Mouse (Mus musculus): ENCODE measurements around the gene Zan.
A peak's percentile ranks its signal among the peaks of the same experiment; 100 is the strongest.

Gene Zan

GRCm38 (mm10) chr5:137351394-137351793 is 125.5 kb downstream of the Zan start:
- no peak for DNase-seq (ENCODE audit: low read depth, low spot score)

GRCm38 (mm10) chr5:137351058-137351380 is 125.8 kb downstream of the Zan start:
- no peak for DNase-seq (ENCODE audit: low read depth, low spot score)

- no peak for DNase-seq (ENCODE audit: low read depth, low spot score)
Measured at GRCm38 (mm10) chr5:137350205-137351057, 126.4 kb downstream of the Zan start.

GRCm38 (mm10) chr5:137349384-137350204 is 127.3 kb downstream of the Zan start, which contains the start of gene Ephb4:
Ephb4 (plus strand) TSS chr5:137350109.
- DNase-seq (ENCODE audit: low read depth, low spot score) = no peak

- DNase-seq (ENCODE audit: low read depth, low spot score) = no peak
Measured at GRCm38 (mm10) chr5:137348482-137349383, 128.1 kb downstream of the Zan start.

- no peak for DNase-seq (ENCODE audit: low read depth, low spot score)
Measured at GRCm38 (mm10) chr5:137347856-137348255, 129.0 kb downstream of the Zan start.

- no peak for DNase-seq (ENCODE audit: low read depth, low spot score)
Measured at GRCm38 (mm10) chr5:137346983-137347382, 129.9 kb downstream of the Zan start.

DNA sequence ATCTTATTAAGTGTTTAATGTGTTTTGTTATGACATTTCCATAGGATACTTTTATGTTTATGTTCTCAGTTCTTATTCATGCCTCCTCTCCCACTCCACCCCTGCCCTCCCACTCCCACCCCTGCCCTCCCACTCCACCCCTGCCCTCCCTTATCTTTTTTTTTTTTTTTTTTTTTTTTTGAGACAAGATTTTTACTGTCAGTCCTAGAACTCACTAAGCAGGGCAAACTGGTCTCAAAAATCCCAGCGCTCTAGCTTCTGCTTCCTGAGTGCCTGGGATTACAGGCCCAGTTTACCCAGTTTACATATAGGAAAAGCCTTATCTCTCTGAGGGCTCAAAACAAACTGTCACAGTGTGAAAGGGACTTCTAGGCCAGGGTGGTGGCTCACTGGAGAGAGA is 130.5 kb downstream of the Zan start:
- no peak for DNase-seq (ENCODE audit: low read depth, low spot score)

- no peak for DNase-seq (ENCODE audit: low read depth, low spot score)
Measured at GRCm38 (mm10) chr5:137345821-137346220, 131.0 kb downstream of the Zan start.

GRCm38 (mm10) chr5:137343869-137344268 is 133.0 kb downstream of the Zan start:
- no peak for DNase-seq (ENCODE audit: low read depth, low spot score)

- DNase-seq (ENCODE audit: low read depth, low spot score) = no peak
Measured at GRCm38 (mm10) chr5:137343412-137343811, 133.5 kb downstream of the Zan start.

- no peak for DNase-seq (ENCODE audit: low read depth, low spot score)
Measured at GRCm38 (mm10) chr5:137342407-137343012, 134.4 kb downstream of the Zan start.

- no peak for DNase-seq (ENCODE audit: low read depth, low spot score)
Measured at GRCm38 (mm10) chr5:137340222-137340621, 136.6 kb downstream of the Zan start.

GRCm38 (mm10) chr5:137339290-137339979 is 137.4 kb downstream of the Zan start:
- DNase-seq (ENCODE audit: low read depth, low spot score) = no peak

GRCm38 (mm10) chr5:137338663-137339289 is 138.1 kb downstream of the Zan start:
- DNase-seq (ENCODE audit: low read depth, low spot score) = no peak

- DNase-seq (ENCODE audit: low read depth, low spot score) = peak; percentile 95
Measured at GRCm38 (mm10) chr5:137338256-137338655, 138.6 kb downstream of the Zan start.

DNA sequence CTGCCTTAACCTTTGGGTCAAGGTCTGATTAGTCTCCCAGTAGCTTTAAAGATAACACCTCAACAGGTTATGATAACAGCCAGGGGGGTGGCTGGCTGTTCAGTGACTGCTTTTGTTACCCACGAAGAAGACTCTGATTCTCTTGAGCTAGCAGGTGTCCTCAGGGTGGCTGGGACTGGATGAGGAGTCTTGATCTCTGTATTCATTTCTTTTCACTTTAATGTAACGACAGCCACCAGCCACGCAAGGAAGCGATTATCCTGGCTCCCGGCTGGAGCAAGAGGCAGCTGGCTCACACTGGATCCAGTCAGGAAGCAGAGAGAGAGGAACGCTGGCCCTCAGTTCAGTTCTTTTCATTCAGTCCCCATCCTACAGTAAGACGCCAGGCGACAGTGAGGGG is 139.7 kb downstream of the Zan start:
- DNase-seq (ENCODE audit: low read depth, low spot score) = no peak

DNA sequence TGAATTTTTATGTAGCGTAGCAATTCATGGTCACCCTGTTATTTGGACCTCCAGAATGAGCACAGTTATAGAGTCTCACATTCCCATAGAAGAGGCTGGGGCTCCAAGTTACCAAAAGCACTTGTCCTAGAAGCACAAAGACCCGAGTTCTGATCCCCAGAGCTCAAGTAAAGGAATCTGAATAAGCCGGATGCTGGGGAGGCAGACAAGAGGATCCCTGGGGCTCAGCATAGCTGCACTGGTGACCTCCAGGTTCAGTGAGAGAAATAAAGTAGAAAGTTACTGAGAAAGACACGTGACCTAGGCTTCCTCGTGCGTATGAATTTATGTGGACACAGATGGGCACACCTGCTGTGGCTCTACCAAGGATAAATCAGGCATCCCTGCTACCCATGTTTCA is 141.8 kb downstream of the Zan start:
- no peak for DNase-seq (ENCODE audit: low read depth, low spot score)

DNA sequence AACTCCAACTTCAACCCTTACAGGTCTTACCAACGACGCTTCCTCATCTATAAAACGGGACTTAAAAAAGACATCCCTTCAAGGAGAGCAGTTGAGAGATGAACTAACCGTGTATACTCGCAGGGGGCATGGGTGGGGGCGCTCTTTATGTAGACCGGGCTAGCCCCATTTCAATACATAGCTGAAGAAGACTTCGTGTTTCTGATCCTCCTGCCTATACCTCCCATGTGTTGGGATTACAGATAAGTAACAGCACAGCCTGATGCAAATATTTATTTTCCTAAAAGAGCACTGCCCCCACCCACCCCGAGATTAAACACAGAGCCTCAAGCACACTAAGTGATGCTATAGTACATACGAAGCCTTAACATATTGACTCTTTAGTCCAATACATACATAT is 142.5 kb downstream of the Zan start:
- no peak for DNase-seq (ENCODE audit: low read depth, low spot score)

GRCm38 (mm10) chr5:137333512-137334174 is 143.2 kb downstream of the Zan start, which contains the start of gene Slc12a9:
Slc12a9 (minus strand) TSS chr5:137333597.
- peak; percentile 90 for DNase-seq (ENCODE audit: low read depth, low spot score)

All from telencephalon, adult 2 months (tissue).